Mouse (Mus musculus) cerebellum, postnatal 4 days (tissue): ENCODE measurements around the gene Ctxn2.
"Not testable (repeated sequence)": the region's sequence is repeated elsewhere in the genome, so short reads cannot be mapped to it uniquely, and the experiment has no call there.

Experiments used
- DNase-seq, 2 experiments: peaks; one replicate each; pipeline ENCODE4 v3.0.0; 2022; ENCODE audit warnings: low spot score in 2 of 2, mixed read lengths in 1 of 2

Ctxn2 gene

GRCm38 (mm10) chr2:125135903-125136811 lies at the start of gene Ctxn2:
Gene Ctxn2 (plus strand): TSS chr2:125136692.
- DNase-seq: peak in 1 of 2 experiments; percentile 35

- no peak for DNase-seq
Observed at GRCm38 (mm10) chr2:125088757-125089156, 47.7 kb upstream of the Ctxn2 start.

- not testable (repeated sequence) for DNase-seq
Observed at GRCm38 (mm10) chr2:125092123-125092522, 44.4 kb upstream of the Ctxn2 start.

GRCm38 (mm10) chr2:125104491-125104890 lies 32.0 kb upstream of the Ctxn2 start:
- DNase-seq: not testable (repeated sequence)

GRCm38 (mm10) chr2:125106536-125106935 lies 30.0 kb upstream of the Ctxn2 start:
- DNase-seq: not testable (repeated sequence)

GRCm38 (mm10) chr2:125119381-125120110 lies 16.9 kb upstream of the Ctxn2 start:
- no peak for DNase-seq

GRCm38 (mm10) chr2:125122288-125122623 lies 14.2 kb upstream of the Ctxn2 start:
- no peak for DNase-seq

- peak in 1 of 2 experiments; percentile 46 for DNase-seq
Observed at GRCm38 (mm10) chr2:125122624-125123476, 13.6 kb upstream of the Ctxn2 start.

- peak; percentile 79 to 91 for DNase-seq
Observed at GRCm38 (mm10) chr2:125123477-125123852, 13.0 kb upstream of the Ctxn2 start, which contains the start of gene Myef2. Gene Myef2 (minus strand): TSS chr2:125123661.

- DNase-seq: no peak
Observed at GRCm38 (mm10) chr2:125125824-125126223, 10.7 kb upstream of the Ctxn2 start.

GRCm38 (mm10) chr2:125126792-125127191 lies 9.7 kb upstream of the Ctxn2 start:
- DNase-seq: no peak

- no peak for DNase-seq
Observed at GRCm38 (mm10) chr2:125134113-125134512, 2.4 kb upstream of the Ctxn2 start.

- DNase-seq: no peak
Observed at GRCm38 (mm10) chr2:125136846-125137245, 354 bp downstream of the Ctxn2 start.

- no peak for DNase-seq
Observed at GRCm38 (mm10) chr2:125142336-125142735, 5.8 kb downstream of the Ctxn2 start.

- DNase-seq: no peak
Observed at GRCm38 (mm10) chr2:125152388-125152787, 15.9 kb downstream of the Ctxn2 start, which contains the start of gene Slc12a1. Gene Slc12a1 (plus strand): TSS chr2:125152505.

- no peak for DNase-seq
Observed at GRCm38 (mm10) chr2:125154294-125154693, 17.8 kb downstream of the Ctxn2 start.

GRCm38 (mm10) chr2:125155504-125155903 lies 19.0 kb downstream of the Ctxn2 start:
- DNase-seq: no peak

- DNase-seq: no peak
Observed at GRCm38 (mm10) chr2:125162012-125162470, 25.5 kb downstream of the Ctxn2 start.

- DNase-seq: peak in 1 of 2 experiments; percentile 10
Observed at GRCm38 (mm10) chr2:125178225-125178798, 41.8 kb downstream of the Ctxn2 start.

GRCm38 (mm10) chr2:125187904-125188303 lies 51.4 kb downstream of the Ctxn2 start:
- no peak for DNase-seq

- DNase-seq: peak; percentile 51 to 76
Observed at GRCm38 (mm10) chr2:125189197-125189596, 52.7 kb downstream of the Ctxn2 start.
